Mouse (Mus musculus) hindbrain, postnatal 0 days (tissue): ENCODE measurements around the gene Rpl14. TPM values are rescaled to one million over a fixed set of nuclear protein-coding genes. Genes with fewer than 3 reads are reported as not detected.

Experiments
- ATAC-seq: fragments of 200-750 bp; cut with Nextera tagmentation; 2 replicates; pipeline ENCODE4 v1.8.0; 2017; ENCODE audit warnings: mild to moderate bottlenecking, moderate TSS enrichment, moderate library complexity
- DNase-seq: peaks from one replicate; pipeline ENCODE4 v3.0.0-alpha.2; 2015; ENCODE audit warnings: low spot score
- H3K27ac ChIP-seq: fragments of 300-500 bp; sonication (generic); 2 replicates; pipeline ENCODE4 v1.5.1; 2014; ENCODE audit warnings: mild to moderate bottlenecking
- H3K27me3 ChIP-seq: fragments of 300-500 bp; sonication (generic); 2 replicates; pipeline ENCODE4 v1.6.1; 2014; ENCODE audit warnings: low read length, mixed read lengths; ENCODE audit not compliant: insufficient read depth
- H3K36me3 ChIP-seq: fragments of 300-500 bp; sonication (generic); 2 replicates; pipeline ENCODE4 v1.6.1; 2014; ENCODE audit warnings: low read length, mixed read lengths; ENCODE audit not compliant: insufficient read depth
- H3K4me1 ChIP-seq: fragments of 300-500 bp; sonication (generic); 2 replicates; pipeline ENCODE4 v1.6.1; 2014; ENCODE audit warnings: antibody characterized with exemption, low read length, mixed read lengths; ENCODE audit not compliant: insufficient read depth
- H3K4me2 ChIP-seq: fragments of 300-500 bp; sonication (generic); 2 replicates; pipeline ENCODE4 v1.6.1; 2014; ENCODE audit warnings: low read depth, mild to moderate bottlenecking, low read length, moderate library complexity, mixed read lengths
- H3K4me3 ChIP-seq: fragments of 300-500 bp; sonication (generic); 2 replicates; pipeline ENCODE4 v1.5.1; 2014; ENCODE audit warnings: low read length
- H3K9ac ChIP-seq: fragments of 300-500 bp; sonication (generic); replicated peaks from 2 replicates; pipeline ENCODE4 v1.6.1; 2014; ENCODE audit warnings: mild to moderate bottlenecking, low read length, moderate library complexity, mixed read lengths
- H3K9me3 ChIP-seq: fragments of 300-500 bp; sonication (generic); 2 replicates; pipeline ENCODE4 v1.6.1; 2016; ENCODE audit warnings: low read length, mixed read lengths
- CTCF ChIP-seq: IDR thresholded peaks from 2 replicates; pipeline ENCODE4 v1.5.1; 2016; ENCODE audit warnings: antibody characterized with exemption, control low read depth, low read depth
- WGBS: fragments of 180-500 bp; shearing (Covaris S2); extraction: QIAGEN DNeasy Blood & Tissue Kit; methylation state at CpG from one replicate; pipeline ENCODE4 v1.1.7; 2014; 5-methylcytosine and 5-hydroxymethylcytosine counted together
- polyA plus RNA-seq: library from polyadenylated mRNA; unstranded; fragments of >200 nt; fragmentation: Nextera tagmentation; extraction: Ambion mirVana; gene quantifications from 2 replicates; pipeline ENCODE4 v1.2.1, GENCODE M21; 2015
- total RNA-seq: library from RNA; depleted of rRNA; stranded (reverse); fragments of >200 nt; gene quantifications from 2 replicates; pipeline ENCODE4 v1.2.3, GENCODE M21; 2014

Rpl14 gene
- total and polyA plus RNA-seq, 2 experiments from 2014 or later, result 147 to 432 TPM

DNA sequence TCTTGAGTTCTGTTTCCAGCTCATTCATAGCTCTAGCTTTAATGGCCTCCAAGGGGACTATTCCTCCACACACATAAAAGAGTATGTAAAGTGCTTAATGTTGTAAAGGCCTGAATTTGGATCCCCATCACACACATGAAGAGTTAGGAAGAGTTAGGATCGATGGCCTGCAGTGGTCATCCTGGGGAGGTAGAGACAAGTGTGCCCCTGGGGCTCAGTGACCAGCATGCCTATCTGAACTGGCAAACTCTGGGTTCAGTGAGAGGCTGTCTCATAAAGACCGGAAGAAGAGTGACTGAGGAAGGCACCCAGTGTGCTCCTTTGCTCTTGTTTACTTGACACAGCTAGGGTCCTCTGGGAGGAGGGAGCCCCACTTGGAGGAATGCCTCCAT is 914 bp upstream of the Rpl14 start:
- 68% methylated on average over 2 of the region's 2 CpGs for WGBS
- no peak for ATAC-seq
- peaks cover 11% of the 10 kb centered on the region; the same call in 1 of the 2 replicates for H3K36me3 ChIP-seq
- H3K9me3 ChIP-seq, result no peaks in the 10 kb centered on the region
- DNase-seq, result no peak
- H3K4me1 ChIP-seq, result no peaks in the 10 kb centered on the region
- H3K27ac ChIP-seq, result 0 out of 2 replicates have a peak overlapping the region, but pooled peaks have one; percentile 71
- no peaks in the 10 kb centered on the region for H3K27me3 ChIP-seq
- no peak overlapping the region; the same call in 1 of the 2 replicates for H3K9ac ChIP-seq
- peak overlapping the region; percentile 90 for H3K4me2 ChIP-seq
- H3K4me3 ChIP-seq, result no peak overlapping the region
- TF ChIP-seq CTCF, result no peak

DNA sequence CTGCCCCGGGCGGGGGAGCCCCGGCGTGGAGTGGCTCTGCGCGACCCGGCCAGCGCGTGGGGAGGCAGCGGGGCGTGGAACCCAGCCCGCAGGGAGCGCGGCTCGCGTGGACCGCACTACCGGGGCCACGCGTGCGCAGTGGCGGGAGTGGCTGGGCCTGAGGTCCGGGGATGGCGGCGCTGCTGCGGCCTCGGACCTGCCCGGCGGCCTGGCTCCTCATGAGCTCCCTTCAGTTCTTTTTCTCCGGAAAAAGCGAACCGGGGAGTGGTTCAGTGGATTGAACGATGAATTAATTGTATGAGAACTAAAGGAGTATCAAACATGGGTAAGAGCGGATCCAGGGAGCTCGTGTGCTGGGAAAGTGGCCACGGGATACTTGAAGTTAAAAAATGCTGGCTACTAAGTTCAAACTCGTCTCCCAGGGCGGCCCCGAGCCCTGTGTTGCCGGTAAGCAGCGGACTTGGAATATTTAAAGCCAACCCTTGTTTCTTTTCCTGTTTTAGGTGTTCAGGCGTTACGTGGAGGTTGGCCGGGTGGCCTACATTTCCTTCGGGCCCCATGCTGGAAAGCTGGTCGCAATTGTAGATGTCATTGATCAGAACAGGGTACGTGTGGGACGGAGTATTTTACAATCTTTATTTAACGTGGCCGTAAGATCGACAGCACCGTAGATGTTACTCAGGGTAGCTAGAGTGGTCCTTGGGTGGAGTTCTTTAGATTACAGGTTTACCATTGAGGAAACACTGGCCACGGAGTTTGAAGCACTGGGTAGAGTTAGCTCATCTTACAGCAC is 545 bp downstream of the Rpl14 start:
- Histone ChIP-seq H3K27ac (peak overlapping the region; percentile 86), H3K27me3 (no peaks in the 10 kb centered on the region), H3K9me3 (no peaks in the 10 kb centered on the region), H3K4me2 (peak overlapping the region; percentile 90), H3K9ac (peak overlapping the region; percentile 91), H3K36me3 (peaks cover 15% of the 10 kb centered on the region; the same call in 1 of the 2 replicates), H3K4me1 (no peaks in the 10 kb centered on the region), H3K4me3 (peak overlapping the region; percentile 80)
- ATAC-seq (peak; percentile 77), DNase-seq (no peak)
- TF ChIP-seq CTCF, result no peak
- 2% methylated on average over 52 of the region's 53 CpGs for WGBS

DNA sequence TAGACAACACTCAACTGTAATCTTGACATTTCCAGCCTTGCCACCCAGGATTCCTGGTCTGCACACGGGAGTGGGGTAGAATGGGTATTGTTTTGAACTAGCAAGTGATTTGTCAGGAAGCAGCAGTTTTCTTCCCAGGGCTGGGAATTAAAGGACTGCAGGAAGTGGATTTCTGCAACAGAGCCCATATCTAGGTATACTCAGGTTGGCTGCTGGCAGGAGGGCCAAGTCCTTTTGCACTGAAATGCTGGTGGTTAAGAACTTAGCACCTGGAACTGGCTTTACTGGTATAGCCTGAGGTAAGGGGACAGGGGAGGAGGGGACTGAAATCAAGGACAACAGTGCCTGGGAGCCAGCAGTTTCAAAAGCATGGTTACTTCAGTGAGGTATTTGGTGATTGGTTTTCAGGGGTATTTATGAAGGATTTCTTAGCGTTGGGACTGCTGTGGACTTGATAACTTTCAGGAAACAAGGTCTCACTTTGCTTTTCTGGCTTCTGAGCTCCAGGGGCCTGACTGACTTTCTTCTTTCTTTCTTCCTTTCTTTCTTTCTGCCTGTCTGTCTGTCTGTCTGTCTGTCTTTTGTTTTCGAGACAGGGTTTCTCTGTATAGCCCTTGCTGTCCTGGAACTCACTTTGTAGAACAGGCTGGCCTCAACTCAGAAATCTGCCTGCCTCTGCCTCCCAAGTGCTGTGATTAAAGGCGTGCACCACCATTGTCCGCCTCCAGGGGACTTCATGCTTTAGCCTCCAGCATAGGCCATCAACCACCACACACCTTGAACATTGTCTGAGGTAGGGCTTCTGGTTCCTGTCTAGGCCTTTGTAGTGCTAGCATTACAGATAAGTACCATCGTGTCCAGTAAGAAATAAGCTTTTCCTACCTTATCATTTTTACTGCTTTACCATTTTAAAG is 4.8 kb downstream of the Rpl14 start:
- Histone ChIP-seq H3K36me3 (peaks cover 15% of the 10 kb centered on the region; the same call in 1 of the 2 replicates), H3K4me1 (no peaks in the 10 kb centered on the region), H3K4me2 (peak overlapping the region; percentile 85), H3K9me3 (no peaks in the 10 kb centered on the region), H3K9ac (no peak overlapping the region), H3K27ac (no peak overlapping the region; the same call in 1 of the 2 replicates), H3K4me3 (no peak overlapping the region), H3K27me3 (no peaks in the 10 kb centered on the region)
- ATAC-seq (no peak), DNase-seq (no peak)
- WGBS, result 62% methylated on average over 6 of the region's 6 CpGs
- TF ChIP-seq CTCF, result peak; percentile 50

DNA sequence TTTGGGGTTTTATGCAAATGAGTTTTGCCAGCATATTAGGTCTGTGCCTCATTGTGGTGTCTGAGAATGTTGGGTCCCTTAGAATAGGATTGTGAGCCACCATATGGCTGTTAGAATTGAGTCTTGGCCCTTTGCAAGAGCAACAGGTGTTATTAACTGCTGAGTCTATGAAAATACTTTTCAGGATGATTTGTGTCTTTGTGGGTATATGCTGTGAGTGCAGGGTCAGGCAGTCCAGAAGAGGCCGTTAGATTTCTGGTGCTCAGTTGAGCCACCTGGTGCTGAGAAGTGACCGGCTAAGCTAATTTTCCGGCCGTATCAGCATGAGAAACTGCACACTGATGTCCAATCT is 5.4 kb downstream of the Rpl14 start:
- ATAC-seq (peak; percentile 27), DNase-seq (no peak)
- H3K4me1 ChIP-seq, result no peaks in the 10 kb centered on the region
- peaks cover 15% of the 10 kb centered on the region; the same call in 1 of the 2 replicates for H3K36me3 ChIP-seq
- H3K27me3 ChIP-seq, result no peaks in the 10 kb centered on the region
- H3K27ac ChIP-seq, result peak overlapping the region; percentile 77; the same call in 1 of the 2 replicates
- H3K4me2 ChIP-seq, result peak overlapping the region; percentile 85
- H3K9ac ChIP-seq, result no peak overlapping the region
- WGBS, result 2% methylated on average over 4 of the region's 4 CpGs
- peak; percentile 8; the same call in 1 of the 2 replicates for TF ChIP-seq CTCF
- peak overlapping the region; percentile 81 for H3K4me3 ChIP-seq
- H3K9me3 ChIP-seq, result no peaks in the 10 kb centered on the region

DNA sequence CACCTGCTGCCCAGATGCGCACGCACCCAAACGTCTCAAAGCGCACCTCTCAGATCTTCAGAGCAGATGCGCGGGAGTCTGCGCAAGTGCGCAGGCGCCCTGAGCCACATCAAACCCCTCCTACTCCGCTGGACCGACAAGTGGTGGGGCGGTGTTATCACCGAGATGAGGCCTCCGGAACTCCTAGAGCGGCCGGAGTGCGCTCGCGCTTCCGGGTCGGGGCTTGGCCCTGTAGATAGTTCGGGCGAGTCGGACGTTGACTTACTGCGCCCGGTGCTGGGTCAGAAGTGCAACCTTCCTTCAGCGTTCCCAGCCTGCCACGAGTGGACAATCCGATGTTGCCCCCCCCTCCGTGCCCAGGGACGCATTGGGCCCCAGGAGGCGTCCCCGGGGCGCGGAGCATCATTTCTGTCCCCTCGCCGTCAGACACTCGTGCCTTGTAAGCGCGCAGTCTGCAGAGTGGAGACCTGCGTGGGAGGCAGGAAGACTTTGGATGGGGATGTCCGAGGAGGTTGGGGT is 5.9 kb downstream of the Rpl14 start:
- Histone ChIP-seq H3K4me1 (no peaks in the 10 kb centered on the region), H3K9me3 (no peaks in the 10 kb centered on the region), H3K4me3 (peak overlapping the region; percentile 81), H3K36me3 (peaks cover 15% of the 10 kb centered on the region; the same call in 1 of the 2 replicates), H3K27ac (peak overlapping the region; percentile 77), H3K27me3 (no peaks in the 10 kb centered on the region), H3K4me2 (peak overlapping the region; percentile 85), H3K9ac (peak overlapping the region; percentile 73)
- WGBS, result under 1% methylated on average over 43 of the region's 43 CpGs
- ATAC-seq (peak; percentile 94), DNase-seq (peak; percentile 98)
- TF ChIP-seq CTCF, result no peak

DNA sequence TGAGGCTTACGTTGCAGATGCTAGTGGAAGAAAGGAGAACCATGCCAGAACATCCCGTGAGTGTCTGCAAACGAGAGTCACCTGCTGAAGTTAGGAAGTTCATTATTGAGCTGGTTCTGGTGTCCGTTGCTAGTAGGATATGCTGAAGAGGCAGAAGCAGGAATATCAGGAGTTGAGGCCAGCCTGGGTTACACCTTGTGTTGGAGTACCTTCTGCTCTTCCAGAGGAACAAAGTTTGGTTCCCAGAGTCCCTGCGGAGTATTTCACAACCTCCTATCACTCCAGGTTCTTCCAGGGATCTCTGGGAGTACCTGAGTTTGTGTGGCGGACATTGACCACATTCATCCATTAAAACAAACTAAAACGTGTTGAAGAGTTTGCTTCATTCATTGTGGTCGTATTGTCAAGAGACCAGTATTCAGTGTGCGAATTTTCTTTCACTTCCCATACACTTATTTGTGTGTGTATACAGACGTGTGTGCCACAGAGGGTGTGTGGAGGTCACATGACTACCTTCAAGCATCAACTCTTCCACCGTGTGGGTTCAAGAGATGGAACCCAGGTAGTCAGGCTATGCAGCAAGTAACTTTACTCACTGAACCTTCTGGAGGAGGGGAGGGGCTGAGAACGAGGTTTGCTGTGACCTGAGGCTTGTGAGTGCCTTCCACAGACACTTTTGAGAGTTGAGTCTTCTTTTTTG is 6.6 kb downstream of the Rpl14 start:
- TF ChIP-seq CTCF, result no peak
- peak overlapping the region; percentile 85 for H3K4me2 ChIP-seq
- WGBS, result 55% methylated on average over 12 of the region's 12 CpGs
- H3K4me1 ChIP-seq, result no peaks in the 10 kb centered on the region
- no peak for ATAC-seq
- H3K9ac ChIP-seq, result peak overlapping the region; percentile 73
- H3K27me3 ChIP-seq, result no peaks in the 10 kb centered on the region
- H3K27ac ChIP-seq, result peak overlapping the region; percentile 77
- no peak for DNase-seq
- no peaks in the 10 kb centered on the region for H3K9me3 ChIP-seq
- peaks cover 15% of the 10 kb centered on the region; the same call in 1 of the 2 replicates for H3K36me3 ChIP-seq
- H3K4me3 ChIP-seq, result peak overlapping the region; percentile 81
